Mouse (Mus musculus): ENCODE results near the gene Acp6. TPM values are rescaled to one million over a fixed set of nuclear protein-coding genes. Genes with fewer than 3 reads are reported as not detected.
"Not testable (repeated sequence)": the region's sequence is repeated elsewhere in the genome, so short reads cannot be mapped to it uniquely, and the experiment has no call there.

Acp6 gene
- 47.8 and 48.1 TPM in 2 replicates for polyA plus RNA-seq (2015; fragmentation: Nextera tagmentation; extraction: Ambion mirVana)

- Histone ChIP-seq H3K27me3 (no peaks in the 10 kb centered on the region), H3K4me2 (peak within 1 kb of the TSS; percentile 86), H3K9me3 (no peaks in the 10 kb centered on the region), H3K9ac (peak within 1 kb of the TSS; percentile 63), H3K27ac (peak within 1 kb of the TSS; percentile 77), H3K4me1 (peaks cover 18% of the 10 kb centered on the region), H3K4me3 (peak within 1 kb of the TSS; percentile 79), H3K36me3 (no peaks in the 10 kb centered on the region)
- ATAC-seq (ENCODE audit: insufficient number of reproducible peaks, low FRiP score, low TSS enrichment, low read depth): peak; percentile 94
- WGBS: under 1% methylated on average over 54 of the region's 54 CpGs
Measured at GRCm38 (mm10) chr3:97158611-97159508, at the start of gene Acp6. Acp6 (plus strand) TSS chr3:97158777.

GRCm38 (mm10) chr3:97117511-97117910, 41.1 kb upstream of the Acp6 start:
- H3K27ac ChIP-seq: no peak overlapping the region
- no peaks in the 10 kb centered on the region for H3K4me1 ChIP-seq
- no peak overlapping the region for H3K4me3 ChIP-seq
- H3K9ac ChIP-seq: no peak overlapping the region
- H3K36me3 ChIP-seq: no peaks in the 10 kb centered on the region
- no peaks in the 10 kb centered on the region for H3K9me3 ChIP-seq
- no peak for ATAC-seq (ENCODE audit: insufficient number of reproducible peaks, low FRiP score, low TSS enrichment, low read depth)
- H3K27me3 ChIP-seq: no peaks in the 10 kb centered on the region
- 79% methylated on average over 6 of the region's 6 CpGs for WGBS
- no peak overlapping the region for H3K4me2 ChIP-seq

GRCm38 (mm10) chr3:97118313-97118712, 40.3 kb upstream of the Acp6 start:
- 55% methylated on average over 12 of the region's 12 CpGs for WGBS
- Histone ChIP-seq H3K9me3 (no peaks in the 10 kb centered on the region), H3K4me1 (no peaks in the 10 kb centered on the region)

GRCm38 (mm10) chr3:97124193-97124592, 34.4 kb upstream of the Acp6 start:
- Histone ChIP-seq H3K9me3 (no peaks in the 10 kb centered on the region), H3K4me1 (peaks cover 3% of the 10 kb centered on the region; the same call in 1 of the 2 replicates), H3K4me2 (no peak overlapping the region), H3K27me3 (no peaks in the 10 kb centered on the region), H3K27ac (no peak overlapping the region), H3K9ac (no peak overlapping the region), H3K36me3 (no peaks in the 10 kb centered on the region), H3K4me3 (no peak overlapping the region)
- no peak for ATAC-seq (ENCODE audit: insufficient number of reproducible peaks, low FRiP score, low TSS enrichment, low read depth)
- 41% methylated on average over 7 of the region's 7 CpGs for WGBS

More at GRCm38 (mm10) chr3:97118313-97118712, 40.3 kb upstream of the Acp6 start:
- H3K9ac ChIP-seq: no peak overlapping the region
- H3K4me2 ChIP-seq: no peak overlapping the region
- H3K36me3 ChIP-seq: no peaks in the 10 kb centered on the region
- no peak overlapping the region for H3K4me3 ChIP-seq
- ATAC-seq (ENCODE audit: insufficient number of reproducible peaks, low FRiP score, low TSS enrichment, low read depth): no peak
- no peaks in the 10 kb centered on the region for H3K27me3 ChIP-seq
- H3K27ac ChIP-seq: no peak overlapping the region

GRCm38 (mm10) chr3:97129410-97129809, 29.2 kb upstream of the Acp6 start:
- Histone ChIP-seq H3K27ac (no peak overlapping the region), H3K4me1 (no peaks in the 10 kb centered on the region), H3K4me2 (no peak overlapping the region), H3K9ac (no peak overlapping the region), H3K9me3 (no peaks in the 10 kb centered on the region), H3K4me3 (no peak overlapping the region), H3K27me3 (no peaks in the 10 kb centered on the region), H3K36me3 (no peaks in the 10 kb centered on the region)
- no peak for ATAC-seq (ENCODE audit: insufficient number of reproducible peaks, low FRiP score, low TSS enrichment, low read depth)
- 84% methylated on average over 4 of the region's 4 CpGs for WGBS

GRCm38 (mm10) chr3:97137666-97138065, 20.9 kb upstream of the Acp6 start:
- not testable (repeated sequence) for ATAC-seq (ENCODE audit: insufficient number of reproducible peaks, low FRiP score, low TSS enrichment, low read depth)

GRCm38 (mm10) chr3:97151092-97151491, 7.5 kb upstream of the Acp6 start:
- Histone ChIP-seq H3K9ac (no peak overlapping the region), H3K27me3 (no peaks in the 10 kb centered on the region), H3K4me3 (no peak overlapping the region), H3K4me1 (no peaks in the 10 kb centered on the region), H3K27ac (no peak overlapping the region), H3K36me3 (no peaks in the 10 kb centered on the region), H3K4me2 (no peak overlapping the region), H3K9me3 (no peaks in the 10 kb centered on the region)
- 66% methylated on average over 2 of the region's 2 CpGs for WGBS
- ATAC-seq (ENCODE audit: insufficient number of reproducible peaks, low FRiP score, low TSS enrichment, low read depth): no peak

More at GRCm38 (mm10) chr3:97137666-97138065, 20.9 kb upstream of the Acp6 start:
- WGBS: 81% methylated on average over 1 of the region's 1 CpGs
- H3K27ac ChIP-seq, H3K4me3 ChIP-seq, H3K4me2 ChIP-seq, H3K27me3 ChIP-seq, H3K4me1 ChIP-seq, H3K36me3 ChIP-seq, H3K9ac ChIP-seq, H3K9me3 ChIP-seq: not testable (repeated sequence)

GRCm38 (mm10) chr3:97156431-97156830, 2.1 kb upstream of the Acp6 start:
- ATAC-seq (ENCODE audit: insufficient number of reproducible peaks, low FRiP score, low TSS enrichment, low read depth): no peak
- no peaks in the 10 kb centered on the region for H3K36me3 ChIP-seq
- H3K9me3 ChIP-seq: no peaks in the 10 kb centered on the region
- 93% methylated on average over 6 of the region's 6 CpGs for WGBS
- H3K4me3 ChIP-seq: no peak overlapping the region
- H3K27me3 ChIP-seq: no peaks in the 10 kb centered on the region
- H3K9ac ChIP-seq: no peak overlapping the region
- no peak overlapping the region for H3K4me2 ChIP-seq
- no peak overlapping the region for H3K27ac ChIP-seq
- H3K4me1 ChIP-seq: peaks cover 15% of the 10 kb centered on the region

GRCm38 (mm10) chr3:97157308-97157707, 1.3 kb upstream of the Acp6 start:
- H3K27ac ChIP-seq: no peak overlapping the region
- peaks cover 18% of the 10 kb centered on the region for H3K4me1 ChIP-seq
- ATAC-seq (ENCODE audit: insufficient number of reproducible peaks, low FRiP score, low TSS enrichment, low read depth): no peak
- H3K36me3 ChIP-seq: no peaks in the 10 kb centered on the region
- 79% methylated on average over 1 of the region's 1 CpGs for WGBS
- H3K4me2 ChIP-seq: no peak overlapping the region
- no peaks in the 10 kb centered on the region for H3K9me3 ChIP-seq
- H3K9ac ChIP-seq: no peak overlapping the region
- no peak overlapping the region for H3K4me3 ChIP-seq
- H3K27me3 ChIP-seq: no peaks in the 10 kb centered on the region

GRCm38 (mm10) chr3:97157958-97158599, 498 bp upstream of the Acp6 start:
- 0 out of 2 replicates have a peak, but pooled peaks have one; percentile 18 for ATAC-seq (ENCODE audit: insufficient number of reproducible peaks, low FRiP score, low TSS enrichment, low read depth)
- WGBS: 2% methylated on average over 17 of the region's 17 CpGs
- Histone ChIP-seq H3K9me3 (no peaks in the 10 kb centered on the region), H3K4me3 (peak overlapping the region; percentile 79), H3K9ac (no peak overlapping the region), H3K27ac (peak overlapping the region; percentile 77; the same call in 1 of the 2 replicates), H3K4me2 (peak overlapping the region; percentile 86), H3K36me3 (no peaks in the 10 kb centered on the region), H3K4me1 (peaks cover 18% of the 10 kb centered on the region), H3K27me3 (no peaks in the 10 kb centered on the region)

GRCm38 (mm10) chr3:97159509-97159850, 903 bp downstream of the Acp6 start:
- Histone ChIP-seq H3K27ac (peak overlapping the region; percentile 77; the same call in 1 of the 2 replicates), H3K36me3 (no peaks in the 10 kb centered on the region), H3K4me1 (peaks cover 18% of the 10 kb centered on the region), H3K27me3 (no peaks in the 10 kb centered on the region), H3K9me3 (no peaks in the 10 kb centered on the region), H3K4me3 (peak overlapping the region; percentile 79), H3K9ac (peak overlapping the region; percentile 63), H3K4me2 (peak overlapping the region; percentile 86)
- no peak for ATAC-seq (ENCODE audit: insufficient number of reproducible peaks, low FRiP score, low TSS enrichment, low read depth)
- WGBS: 13% methylated on average over 6 of the region's 6 CpGs

GRCm38 (mm10) chr3:97159986-97160385, 1.4 kb downstream of the Acp6 start:
- Histone ChIP-seq H3K4me3 (no peak overlapping the region), H3K27ac (no peak overlapping the region), H3K4me1 (peaks cover 18% of the 10 kb centered on the region), H3K4me2 (no peak overlapping the region), H3K27me3 (no peaks in the 10 kb centered on the region), H3K9me3 (no peaks in the 10 kb centered on the region), H3K36me3 (no peaks in the 10 kb centered on the region), H3K9ac (no peak overlapping the region)
- ATAC-seq (ENCODE audit: insufficient number of reproducible peaks, low FRiP score, low TSS enrichment, low read depth): no peak
- WGBS: 83% methylated on average over 2 of the region's 2 CpGs

All from limb, embryonic 15.5 days (tissue).